Mouse (Mus musculus): Measurements from ENCODE around the gene U2surp.
A peak's percentile ranks its signal among the peaks of the same experiment; 100 is the strongest.
"Not testable (repeated sequence)": the region's sequence is repeated elsewhere in the genome, so short reads cannot be mapped to it uniquely, and the experiment has no call there.

Gene U2surp

GRCm38 (mm10) chr9:95539176-95539800 lies 27.5 kb upstream of the U2surp start:
- no peak for DNase-seq (ENCODE audit: low spot score)

DNA sequence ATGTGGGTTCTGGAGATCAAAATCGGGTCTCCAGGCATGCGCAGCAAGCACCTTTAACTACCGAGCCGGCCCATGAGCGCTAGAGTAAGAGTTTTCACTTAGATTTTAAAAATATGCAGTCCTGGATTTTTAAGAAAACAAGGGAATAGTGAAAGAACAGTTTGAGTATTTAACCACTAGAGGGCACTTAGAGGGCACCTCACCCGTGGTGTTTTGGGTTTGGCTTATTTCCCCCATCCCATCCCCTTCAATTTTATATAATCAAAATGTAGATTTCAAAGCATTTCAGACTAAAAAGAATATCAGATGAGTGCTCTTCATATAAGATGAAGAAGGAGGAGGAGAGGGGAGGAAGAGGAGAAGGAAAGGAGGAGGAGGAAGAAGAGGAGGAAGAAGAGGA lies 22.0 kb upstream of the U2surp start:
- DNase-seq (ENCODE audit: low spot score) = no peak

DNA sequence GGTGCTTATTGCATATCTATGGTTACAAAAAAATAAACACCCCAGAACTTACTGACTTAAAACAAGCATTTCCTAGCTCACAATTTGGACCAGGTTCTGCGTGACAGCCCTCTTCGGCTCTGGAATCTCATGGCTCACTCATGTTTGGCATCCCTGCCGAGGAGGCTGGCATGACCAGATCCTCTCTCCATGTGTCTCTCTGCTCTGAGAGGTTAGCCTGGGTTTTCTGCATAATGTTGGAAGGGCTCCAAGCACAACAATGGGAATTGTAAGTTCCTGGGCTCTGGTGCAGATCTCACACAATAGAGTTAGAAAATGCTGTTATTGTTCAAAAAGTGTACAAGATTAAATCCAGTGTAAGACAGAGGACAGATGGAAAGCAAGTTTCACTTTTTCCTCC lies 19.3 kb upstream of the U2surp start:
- DNase-seq (ENCODE audit: low spot score) = no peak

DNA sequence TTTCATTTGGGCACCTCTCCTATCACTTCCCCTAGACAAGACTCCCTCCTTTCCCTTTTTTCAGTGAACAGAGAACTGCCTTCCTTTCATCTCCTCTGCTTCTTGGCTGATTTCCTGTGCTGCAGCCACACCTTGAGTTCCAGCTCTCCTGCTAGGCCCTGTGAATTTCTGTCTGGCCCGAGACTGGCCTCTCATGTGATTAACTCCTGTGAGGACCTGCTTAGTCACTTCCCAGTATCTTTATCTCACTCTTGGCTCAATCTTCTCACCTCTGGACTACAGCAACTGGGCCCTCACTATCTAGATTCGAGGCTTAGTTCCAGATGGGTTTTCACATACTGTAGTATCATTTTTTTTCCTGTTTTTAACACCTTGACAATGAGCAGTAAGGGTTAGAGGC lies 15.9 kb upstream of the U2surp start:
- peak; percentile 13 for DNase-seq (ENCODE audit: low spot score)

DNA sequence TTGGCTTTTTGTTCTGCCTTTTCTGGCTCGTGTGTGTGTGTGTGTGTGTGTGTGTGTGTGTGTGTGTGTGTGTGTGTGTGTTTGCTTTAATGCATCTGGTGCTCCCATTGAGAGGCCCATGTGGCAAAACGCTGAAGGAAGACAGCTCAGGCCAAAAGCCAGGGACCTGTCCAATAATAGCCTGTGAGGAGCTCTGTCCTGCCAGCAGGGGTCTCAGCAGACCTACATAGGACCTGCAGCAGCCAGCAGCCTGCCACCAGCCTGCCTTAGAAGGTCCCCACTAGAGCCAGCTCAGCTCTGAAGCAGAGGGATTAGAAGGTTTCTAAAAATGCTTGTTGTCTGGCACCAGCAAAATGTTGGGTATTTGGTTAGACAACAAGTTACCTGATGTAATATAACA lies 14.2 kb upstream of the U2surp start:
- DNase-seq (ENCODE audit: low spot score) = peak; percentile 12

- DNase-seq (ENCODE audit: low spot score) = no peak
These were observed 13.6 kb upstream of the U2surp start for GRCm38 (mm10) chr9:95525376-95525775.

- no peak for DNase-seq (ENCODE audit: low spot score)
These were observed 10.8 kb upstream of the U2surp start for GRCm38 (mm10) chr9:95522561-95522960.

DNA sequence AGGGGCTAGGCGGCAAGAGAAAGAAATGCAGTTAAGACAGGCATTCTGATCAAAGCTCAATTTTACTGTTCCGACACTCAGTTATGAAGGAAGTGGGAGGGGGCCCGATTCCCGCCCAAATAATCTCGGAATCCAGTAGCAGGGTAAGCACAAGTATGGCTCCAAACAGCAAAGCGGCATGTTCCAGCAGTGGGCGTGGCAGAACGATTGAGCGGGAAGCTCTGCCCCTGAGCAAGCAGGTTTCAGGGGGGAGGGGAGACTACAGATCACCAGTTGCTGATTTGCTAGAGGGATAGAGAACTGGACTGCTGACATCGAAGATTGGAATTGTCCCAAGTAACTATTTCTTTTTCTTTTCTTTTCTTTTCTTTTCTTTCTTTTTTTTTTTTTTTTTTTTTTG lies 9.8 kb upstream of the U2surp start:
- DNase-seq (ENCODE audit: low spot score) = peak; percentile 51

DNA sequence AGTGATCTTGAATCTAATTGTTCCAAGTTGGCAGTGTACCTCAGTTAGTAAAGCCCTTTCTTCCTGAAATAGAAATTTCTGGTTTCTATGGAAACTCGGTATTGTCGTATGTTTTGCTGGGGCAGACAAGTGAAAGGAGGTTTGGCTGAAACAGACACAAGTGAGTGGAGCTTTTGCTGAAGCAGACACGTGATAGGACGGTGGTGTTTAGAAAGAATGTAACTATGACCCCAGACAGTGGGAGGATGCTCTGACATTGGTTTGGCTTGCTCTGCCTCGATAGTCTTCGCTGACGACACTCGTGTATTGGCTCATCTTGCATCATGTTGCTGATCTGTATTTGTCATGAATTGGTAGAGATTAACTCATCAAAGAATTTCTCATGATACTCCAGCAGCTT lies 9.2 kb upstream of the U2surp start:
- DNase-seq (ENCODE audit: low spot score) = no peak

- no peak for DNase-seq (ENCODE audit: low spot score)
These were observed 8.8 kb upstream of the U2surp start for GRCm38 (mm10) chr9:95520563-95520962.

DNA sequence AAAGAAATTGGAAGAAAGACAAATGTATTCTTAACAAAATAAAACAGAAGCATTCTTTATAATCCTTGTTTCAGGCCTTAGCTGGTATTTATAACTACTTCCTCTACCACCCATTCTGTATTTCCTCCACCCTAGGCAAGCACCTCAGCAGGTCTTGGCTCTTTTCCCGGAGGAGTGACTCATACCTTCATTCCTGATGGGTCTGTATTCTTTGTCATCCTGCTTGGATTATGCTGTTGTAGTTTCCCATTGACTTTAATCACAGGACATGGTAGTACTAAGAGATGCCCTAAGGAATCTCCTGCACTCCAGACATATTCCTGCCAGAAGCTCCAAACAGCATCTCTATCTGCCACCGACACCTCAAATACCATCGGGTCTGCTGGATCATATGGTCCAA lies 2.6 kb upstream of the U2surp start:
- DNase-seq (ENCODE audit: low spot score) = not testable (repeated sequence)

GRCm38 (mm10) chr9:95513776-95514175 lies 2.0 kb upstream of the U2surp start:
- no peak for DNase-seq (ENCODE audit: low spot score)

- no peak for DNase-seq (ENCODE audit: low spot score)
These were observed 685 bp upstream of the U2surp start for GRCm38 (mm10) chr9:95512331-95513030.

- no peak for DNase-seq (ENCODE audit: low spot score)
These were observed 947 bp downstream of the U2surp start for GRCm38 (mm10) chr9:95510693-95511404.

DNA sequence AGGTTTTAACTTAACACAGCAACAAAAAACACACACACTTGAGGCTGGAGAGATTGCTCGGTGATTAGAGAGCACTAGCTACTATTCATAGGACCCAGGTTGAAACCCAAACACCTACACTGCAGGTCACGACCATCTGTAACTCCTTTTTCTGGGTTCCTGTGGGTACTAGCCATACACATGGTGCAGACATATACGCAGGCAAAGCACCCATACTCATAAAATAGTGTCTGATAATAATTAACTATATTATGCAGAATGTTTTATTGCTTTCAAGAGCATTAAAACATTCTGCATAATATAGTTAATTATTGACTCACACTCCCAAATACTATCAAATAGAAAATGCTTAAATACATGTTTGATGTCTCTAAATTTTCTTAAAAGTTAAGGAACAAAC lies 6.1 kb downstream of the U2surp start:
- DNase-seq (ENCODE audit: low spot score) = no peak

GRCm38 (mm10) chr9:95499848-95500247 lies 11.9 kb downstream of the U2surp start:
- DNase-seq (ENCODE audit: low spot score) = no peak

DNA sequence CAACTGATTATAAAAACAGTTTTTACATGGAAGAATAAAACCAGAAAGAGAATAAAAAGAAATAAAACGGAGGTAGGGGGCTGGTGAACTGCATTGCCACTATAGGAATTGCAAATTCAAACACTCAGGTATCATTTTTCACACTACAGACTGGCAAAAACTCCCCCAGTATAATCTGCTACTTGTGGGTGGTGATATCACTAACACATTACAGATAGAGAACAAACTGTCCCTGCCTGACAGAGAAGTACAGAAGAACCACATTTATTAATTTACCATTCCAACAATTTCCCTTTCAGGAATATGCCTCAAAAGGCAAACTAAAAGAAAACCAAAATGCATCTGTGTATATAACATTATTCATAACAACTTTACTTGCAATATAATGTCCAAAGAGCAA lies 16.8 kb downstream of the U2surp start:
- DNase-seq (ENCODE audit: low spot score) = no peak

DNA sequence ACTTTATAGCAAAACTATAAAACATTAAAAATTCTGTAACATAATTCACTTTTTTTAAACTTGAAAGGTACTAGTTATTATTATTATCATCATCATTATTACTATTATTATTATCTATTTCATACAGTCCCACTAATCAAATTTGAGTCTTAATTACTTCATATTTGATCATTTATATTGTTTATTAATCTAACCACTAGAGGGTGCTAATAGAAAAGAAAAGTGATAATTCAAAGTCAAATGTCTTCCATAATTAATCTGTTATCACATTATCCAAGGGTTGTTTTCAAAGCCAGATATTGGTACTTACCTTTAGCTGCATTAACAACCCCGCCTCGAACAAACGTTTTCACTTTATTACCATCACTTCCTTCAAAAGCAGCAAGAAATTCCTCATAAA lies 18.4 kb downstream of the U2surp start:
- no peak for DNase-seq (ENCODE audit: low spot score)

DNA sequence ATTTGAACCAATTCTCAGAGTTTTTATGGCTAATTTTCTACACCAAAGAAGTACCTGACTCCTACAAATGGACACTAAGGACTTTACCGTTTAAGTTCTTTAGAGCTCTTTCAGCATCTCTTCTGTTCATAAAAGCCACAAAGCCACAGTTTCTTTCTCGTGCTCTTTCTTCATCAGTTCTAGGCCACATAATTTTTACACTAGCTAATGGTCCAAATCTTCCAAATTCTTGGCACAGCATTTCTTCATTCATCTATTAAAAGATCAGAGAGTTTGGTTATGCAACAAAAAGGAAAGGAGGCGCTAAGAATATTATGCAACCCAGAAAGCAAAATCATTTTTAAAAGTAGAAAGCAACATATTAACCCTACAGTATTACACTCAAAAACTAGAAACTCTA lies 21.8 kb downstream of the U2surp start:
- no peak for DNase-seq (ENCODE audit: low spot score)

- DNase-seq (ENCODE audit: low spot score) = no peak
These were observed 22.9 kb downstream of the U2surp start for GRCm38 (mm10) chr9:95488861-95489260.

GRCm38 (mm10) chr9:95479981-95480380 lies 31.8 kb downstream of the U2surp start:
- no peak for DNase-seq (ENCODE audit: low spot score)

- no peak for DNase-seq (ENCODE audit: low spot score)
These were observed 33.4 kb downstream of the U2surp start for GRCm38 (mm10) chr9:95478443-95478842.

- DNase-seq (ENCODE audit: low spot score) = no peak
These were observed 38.9 kb downstream of the U2surp start for GRCm38 (mm10) chr9:95472926-95473325.

Data from yolk sac, embryonic 10.5 days (tissue).